Mouse (Mus musculus) gastrocnemius, postnatal 36 days (tissue): ENCODE data around the gene Nckap5. TPM values are rescaled to one million over a fixed set of nuclear protein-coding genes. Genes with fewer than 3 reads are reported as not detected.

Experiments
- DNase-seq, 2 experiments: peaks; one replicate each; pipeline ENCODE4 v3.0.0; 2022
- intact Hi-C: fragments of 180-260 bp; cut with DNase I; formaldehyde crosslinking; loops from one replicate; pipeline ENCODE4 v1.15.1; 2025
- total RNA-seq, 2 experiments: library from RNA; stranded (reverse); gene quantifications; 2 replicates each; pipeline ENCODE4 v1.2.3; 2021

Gene Nckap5
- total RNA-seq, 2 experiments from 2014 or later: 0.62 to 1.2 TPM

DNA sequence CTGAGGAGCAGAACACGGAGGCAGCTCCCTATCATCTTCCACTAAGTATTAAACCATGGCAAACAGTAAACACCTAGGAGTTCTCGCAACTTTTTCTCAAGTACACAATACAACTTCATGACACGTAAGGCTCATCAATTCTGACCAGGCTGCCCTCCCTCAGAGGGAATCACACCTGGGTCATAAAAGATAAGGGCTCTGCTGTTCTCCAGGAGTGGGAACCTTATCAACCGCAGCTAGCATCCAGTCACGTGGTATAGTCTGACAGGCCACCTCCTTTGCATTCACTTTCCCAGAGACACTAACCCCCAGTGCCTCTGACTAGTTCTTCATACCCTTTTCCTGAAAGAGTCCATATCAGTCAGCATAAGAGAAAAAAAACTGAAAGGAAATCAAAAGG, 179.8 kb downstream of the Nckap5 start:
- intact Hi-C loops: no loop called here
- DNase-seq: no peak

DNA sequence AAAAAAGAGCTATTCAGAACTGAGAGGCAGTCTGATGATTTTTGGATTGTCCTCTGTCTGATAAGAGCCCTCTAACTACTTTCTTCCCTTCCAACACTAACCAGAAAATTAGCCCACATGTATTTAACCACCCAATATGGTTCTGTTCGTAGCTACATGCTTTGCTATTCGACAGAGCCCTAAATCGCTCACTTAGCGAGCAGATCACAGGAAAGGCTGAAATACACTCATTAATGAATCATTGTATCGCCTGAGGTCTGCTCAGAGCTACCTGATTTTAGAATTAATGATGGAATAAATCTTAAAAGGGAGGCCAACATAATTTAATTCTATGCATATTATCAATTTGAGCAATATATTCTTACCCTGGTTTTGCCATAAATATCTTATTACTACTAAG, 187.8 kb downstream of the Nckap5 start:
- DNase-seq: no peak
- intact Hi-C loops: no loop called here

DNA sequence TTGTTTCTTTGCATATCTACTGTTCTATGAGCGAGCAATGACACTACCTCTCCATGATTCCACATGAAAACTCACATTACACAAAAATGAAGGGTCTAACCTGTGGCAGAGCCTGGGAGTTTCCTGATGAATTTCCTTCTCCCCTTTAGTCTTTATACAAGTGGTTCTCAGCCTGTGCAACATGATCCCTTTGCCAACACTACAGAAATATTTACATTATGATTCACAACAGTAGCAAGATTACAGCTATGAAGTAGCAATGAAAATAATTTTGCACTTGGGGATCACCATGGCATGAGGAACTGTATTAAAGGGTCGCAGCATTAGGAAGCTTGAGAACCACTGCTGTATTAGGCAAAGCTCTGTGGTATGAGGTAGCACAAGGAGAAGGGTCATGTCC, 191.1 kb downstream of the Nckap5 start:
- intact Hi-C loops: no loop called here
- no peak for DNase-seq

DNA sequence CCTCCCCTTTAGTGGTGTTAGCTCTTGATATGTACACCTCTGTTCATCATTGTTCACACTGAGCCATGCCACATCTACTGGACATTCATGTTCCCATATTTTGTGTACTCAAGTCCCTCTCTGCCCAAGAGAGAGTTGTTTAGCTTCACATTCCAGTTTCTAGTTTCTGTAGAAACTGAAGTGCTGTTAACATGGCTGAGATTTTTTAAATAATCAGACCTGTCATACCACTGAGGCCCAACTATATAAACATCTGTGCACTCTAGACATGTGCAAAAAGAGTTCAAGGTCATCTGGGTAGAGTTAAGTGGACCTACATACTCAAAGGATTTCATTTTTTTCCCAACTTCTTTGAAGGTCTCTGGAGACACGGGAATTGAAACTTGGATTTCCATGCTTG, 193.1 kb downstream of the Nckap5 start:
- intact Hi-C loops: no loop called here
- no peak for DNase-seq

DNA sequence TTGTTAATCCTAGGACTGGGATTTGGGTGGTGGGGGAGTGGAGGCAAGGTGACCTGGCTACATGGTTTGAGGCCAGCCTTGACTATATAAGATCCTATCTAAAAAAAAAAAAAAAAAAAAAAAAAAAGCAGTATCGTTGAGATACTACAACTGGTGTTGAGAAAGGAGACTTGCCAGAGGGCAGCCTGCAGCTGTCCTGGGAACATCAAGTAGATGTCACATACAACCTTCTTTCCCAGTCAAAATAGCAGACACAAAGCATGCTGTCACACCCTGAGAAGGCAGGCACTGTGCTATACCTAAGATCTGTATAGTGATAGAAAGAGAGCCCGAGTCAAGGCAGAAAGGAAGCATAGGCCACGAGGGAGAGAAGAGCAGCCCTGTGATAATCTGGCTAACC, 204.4 kb downstream of the Nckap5 start:
- DNase-seq: no peak
- intact Hi-C loops: no loop called here

DNA sequence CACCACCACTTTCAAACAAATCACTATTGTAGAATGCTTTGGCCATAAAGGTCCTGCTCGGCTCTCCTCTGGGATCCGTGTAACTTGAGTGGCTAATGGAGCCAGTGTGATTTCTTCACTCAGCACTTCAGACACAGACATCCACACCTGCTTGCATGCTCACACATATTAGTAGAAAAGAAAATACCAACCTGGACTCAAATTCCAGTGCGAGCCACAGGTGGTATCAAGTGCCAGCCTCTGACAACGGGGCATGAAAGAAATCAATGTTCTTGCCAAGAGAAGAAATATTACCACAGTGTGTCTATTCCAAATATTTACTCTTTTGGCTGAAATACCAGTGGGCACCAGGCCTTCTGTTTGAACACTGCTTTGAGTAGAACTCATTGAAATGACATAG, 208.6 kb downstream of the Nckap5 start:
- DNase-seq: no peak
- intact Hi-C loops: no loop called here

DNA sequence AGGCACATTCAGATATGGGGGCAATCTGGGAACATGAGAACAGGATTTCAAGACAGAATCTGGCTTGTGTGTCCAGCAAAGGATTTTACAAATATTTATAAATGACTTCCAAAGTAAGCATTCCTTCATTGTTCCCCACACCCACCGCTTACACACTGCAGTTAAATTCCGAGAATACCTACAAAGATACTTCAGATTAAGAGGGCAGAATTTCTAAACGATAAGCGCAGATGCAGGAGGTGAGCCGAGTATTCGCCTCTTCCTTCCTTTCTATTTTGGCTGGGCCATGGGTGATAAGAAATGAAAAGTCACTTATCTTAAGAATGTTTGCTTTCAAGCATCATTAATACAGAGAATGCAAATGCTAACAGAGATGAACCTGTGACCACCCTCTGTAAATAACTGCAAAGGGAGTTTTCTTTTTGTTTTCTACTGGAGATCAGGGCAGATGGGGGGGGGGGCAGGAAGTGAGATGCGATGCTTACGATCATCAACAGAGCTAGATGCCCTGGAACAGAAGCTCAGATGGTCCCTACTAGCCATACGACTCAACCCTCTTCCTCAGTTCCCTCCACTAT, 213.0 kb downstream of the Nckap5 start:
- intact Hi-C loops: no loop called here
- no peak for DNase-seq

DNA sequence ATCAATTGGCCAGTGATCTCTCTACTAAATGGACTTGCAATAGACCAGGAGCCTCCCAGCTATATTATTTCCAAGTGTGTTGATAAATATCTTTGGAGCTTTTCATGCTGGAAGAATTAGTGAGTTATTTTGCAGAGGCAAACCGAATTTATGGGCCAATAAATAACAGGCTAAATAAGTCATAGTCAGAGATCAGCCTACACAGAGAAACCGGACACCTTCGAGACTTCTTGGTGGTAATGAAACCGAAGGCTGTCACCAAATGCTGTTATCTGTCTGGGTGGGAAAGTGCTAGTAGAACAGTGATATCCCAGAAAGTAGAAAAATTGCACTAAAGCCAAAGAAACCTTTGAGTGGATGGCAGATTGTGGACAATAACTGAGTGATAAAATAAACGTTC, 213.6 kb downstream of the Nckap5 start:
- DNase-seq: no peak
- intact Hi-C loops: no loop called here

DNA sequence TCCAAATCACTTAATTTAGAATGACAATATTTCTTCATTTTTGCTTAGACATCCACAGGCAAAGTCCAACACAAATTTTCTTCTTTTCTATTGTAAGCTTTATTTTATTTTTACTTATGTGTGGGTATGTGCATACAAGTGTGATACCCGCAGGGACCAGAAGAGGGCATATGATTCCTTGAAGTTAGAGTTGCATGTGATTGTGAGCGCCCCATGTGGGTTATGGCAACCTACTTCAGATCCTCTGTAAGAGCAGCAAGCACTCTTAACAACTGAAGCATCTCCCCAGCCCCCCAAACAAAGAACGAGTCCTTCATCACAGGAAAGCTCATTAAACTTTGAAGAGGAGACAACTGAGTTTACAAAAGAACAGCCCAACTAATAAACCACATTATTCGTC, 217.7 kb downstream of the Nckap5 start:
- DNase-seq: no peak
- intact Hi-C loops: no loop called here

DNA sequence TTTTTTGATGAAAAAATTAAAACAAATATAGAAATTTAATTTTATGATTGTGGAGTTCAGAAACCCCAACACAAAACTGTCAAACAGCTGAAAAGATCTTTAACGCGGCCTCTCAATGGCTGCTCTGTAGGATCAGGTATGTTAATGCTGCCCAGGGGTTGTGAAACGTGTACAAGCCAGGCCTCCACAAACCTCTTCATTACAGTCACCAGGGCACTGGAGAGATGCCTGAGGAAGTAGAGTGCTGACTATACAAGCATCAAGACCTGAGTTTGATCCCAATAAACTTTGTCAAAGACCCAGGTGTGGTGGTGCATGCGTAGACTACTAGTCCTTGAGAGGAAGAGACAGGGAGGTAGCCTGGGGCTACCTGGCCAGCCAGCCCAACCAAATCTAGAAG, 222.0 kb downstream of the Nckap5 start:
- intact Hi-C loops: no loop called here
- DNase-seq: no peak

DNA sequence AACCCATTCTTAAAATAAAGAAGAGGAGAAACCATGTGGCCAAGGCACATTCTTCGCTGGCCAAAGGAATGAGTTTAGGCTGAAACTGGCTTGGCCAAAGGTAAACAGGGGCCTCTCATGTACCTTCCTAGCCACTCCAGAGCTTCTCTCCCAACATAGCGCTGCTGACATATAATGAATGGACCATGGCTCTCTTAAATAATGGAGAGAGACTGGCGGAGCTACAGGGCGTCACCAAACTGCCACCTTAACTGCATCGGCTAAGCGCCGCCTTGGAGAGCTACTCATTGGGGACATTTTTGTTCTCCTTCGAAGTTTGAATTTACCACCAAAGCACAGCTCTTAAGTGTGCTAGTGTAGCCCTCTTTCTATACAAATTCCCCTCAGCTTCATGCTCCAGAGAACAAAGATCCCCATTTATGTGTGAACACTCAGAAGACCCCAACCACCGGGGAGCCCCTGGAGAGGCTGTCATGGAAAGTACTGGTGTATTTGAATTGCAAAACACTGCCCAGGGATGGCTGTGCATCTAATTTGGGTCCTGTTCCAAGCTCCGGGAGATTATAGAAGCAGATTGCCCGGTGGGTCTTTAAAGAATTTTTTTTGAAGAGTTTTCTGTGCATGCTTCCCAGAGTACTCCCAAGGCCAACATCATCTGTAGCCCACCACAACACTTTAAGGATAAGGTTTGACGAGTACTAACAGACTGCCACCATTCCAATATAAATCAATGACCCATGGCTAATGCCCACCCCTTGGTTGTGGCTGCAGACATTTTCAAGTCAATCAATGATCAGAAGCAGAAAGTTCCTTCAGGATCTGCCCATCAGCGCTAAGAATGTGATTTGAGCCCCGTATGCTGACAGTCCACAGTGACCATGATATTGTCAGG, 224.2 kb downstream of the Nckap5 start:
- intact Hi-C loops: no loop called here

DNA sequence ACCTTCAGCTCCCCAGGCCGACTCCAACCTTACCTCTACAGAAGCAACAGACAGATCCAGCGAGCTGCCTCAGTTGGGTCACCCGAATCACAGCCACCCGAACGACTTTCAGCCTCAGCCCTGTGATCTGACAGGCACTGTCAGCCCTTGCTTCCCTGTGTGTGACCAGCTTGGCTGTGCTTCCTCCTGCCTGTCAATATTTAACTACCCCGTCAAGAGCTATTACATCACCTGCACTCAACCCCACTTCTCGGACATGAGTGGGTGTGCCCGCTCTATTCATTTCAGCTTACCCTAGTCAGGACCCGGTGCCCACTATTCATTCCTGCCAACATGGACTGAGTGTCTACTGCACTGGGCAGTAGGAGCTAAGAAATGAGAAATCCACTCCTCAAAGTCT, 226.0 kb downstream of the Nckap5 start:
- no peak for DNase-seq
- intact Hi-C loops: no loop called here

More for the DNA sequence above, 224.2 kb downstream of the Nckap5 start:
- no peak for DNase-seq

DNA sequence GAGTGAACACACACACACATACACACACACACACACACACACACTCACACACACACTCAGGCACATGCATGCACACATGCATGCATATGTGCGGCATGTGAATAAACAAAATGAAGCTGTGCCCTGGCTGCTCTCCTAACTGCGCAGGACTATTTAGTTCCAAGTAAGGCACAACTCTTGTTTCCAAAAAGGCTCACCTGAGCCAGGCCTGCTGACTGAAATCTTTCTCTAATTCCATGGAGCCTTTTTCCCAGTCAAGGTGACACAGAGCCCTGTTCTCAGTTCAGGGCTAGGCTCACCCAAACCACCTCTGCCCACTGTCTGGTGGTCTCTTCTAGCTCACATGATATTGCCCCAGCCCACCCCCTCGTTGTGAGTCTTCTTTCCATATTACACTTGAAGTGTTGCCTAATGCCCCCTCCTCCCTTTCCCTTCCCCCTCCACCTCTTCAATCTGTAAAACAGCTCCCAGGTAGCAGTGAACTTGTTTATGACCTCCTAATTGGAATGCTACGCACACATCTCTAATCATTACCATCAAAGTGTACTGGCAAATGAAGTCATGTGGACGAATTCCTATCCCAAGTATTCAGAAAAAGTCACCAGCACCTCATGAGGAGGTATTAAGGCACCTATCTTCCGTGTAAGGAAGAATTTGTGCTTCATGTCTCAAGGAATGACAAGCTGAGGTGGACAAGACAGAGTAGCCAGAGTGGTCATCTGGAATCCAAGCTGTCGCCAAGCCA, 226.7 kb downstream of the Nckap5 start:
- intact Hi-C loops: no loop called here
- DNase-seq: no peak

DNA sequence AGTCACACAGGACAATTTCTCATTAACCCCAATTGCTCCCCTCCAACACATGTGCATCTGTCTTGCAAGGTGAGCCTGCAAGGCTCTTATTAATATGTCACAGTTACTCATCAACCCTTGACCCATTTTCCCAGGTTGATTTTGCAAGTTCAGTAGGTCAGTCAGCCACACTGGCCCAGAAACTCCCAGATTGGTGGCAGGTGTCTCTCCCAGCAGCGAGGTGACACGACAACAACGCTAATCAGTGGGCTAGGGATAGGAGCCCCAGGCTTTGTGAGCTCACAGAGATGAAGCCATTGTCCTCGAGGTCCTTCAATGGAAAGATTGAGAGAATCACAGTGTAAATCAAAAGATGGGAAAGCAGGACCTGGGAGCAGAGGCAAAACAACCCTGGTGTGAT, 230.0 kb downstream of the Nckap5 start:
- DNase-seq: no peak
- intact Hi-C loops: no loop called here

DNA sequence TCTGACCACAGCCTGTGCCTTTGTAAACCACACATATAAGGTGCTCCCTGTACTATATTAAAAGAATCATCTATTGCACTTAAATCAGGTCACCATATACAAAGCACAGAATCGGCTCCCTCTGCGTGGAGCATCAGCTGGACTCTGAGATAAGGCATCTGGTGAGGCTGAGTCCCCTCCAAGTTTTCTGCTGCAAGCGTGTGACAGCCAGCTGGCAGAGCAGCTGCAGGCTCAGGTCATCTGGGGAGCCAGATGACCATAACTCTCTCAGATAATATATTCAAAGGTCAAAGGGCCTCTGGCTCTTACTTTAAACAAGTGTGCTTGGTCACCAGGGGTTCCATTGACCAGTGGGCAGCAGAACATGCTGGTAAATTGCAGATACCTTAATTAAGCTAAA, 233.2 kb downstream of the Nckap5 start:
- intact Hi-C loops: no loop called here
- DNase-seq: no peak

DNA sequence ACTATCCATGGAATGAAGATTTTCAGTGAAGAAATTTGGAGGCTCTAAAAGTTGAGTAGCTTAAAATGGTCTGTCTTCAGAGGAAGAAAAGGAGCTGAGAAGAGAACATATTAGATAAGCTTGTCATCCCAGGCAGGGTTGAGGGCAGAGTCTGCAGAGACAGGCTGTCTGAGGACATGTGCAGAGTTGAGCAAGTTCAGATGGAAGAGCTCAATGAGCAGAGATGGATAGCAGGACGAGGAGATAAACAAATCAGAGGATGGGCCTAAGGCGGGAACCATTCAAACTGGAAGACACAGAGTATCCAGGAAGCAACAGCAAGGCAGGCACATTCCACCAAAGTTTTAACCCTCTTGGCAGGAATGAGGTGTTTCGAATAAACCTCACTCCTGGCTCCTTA, 235.8 kb downstream of the Nckap5 start:
- DNase-seq: no peak
- intact Hi-C loops: no loop called here

DNA sequence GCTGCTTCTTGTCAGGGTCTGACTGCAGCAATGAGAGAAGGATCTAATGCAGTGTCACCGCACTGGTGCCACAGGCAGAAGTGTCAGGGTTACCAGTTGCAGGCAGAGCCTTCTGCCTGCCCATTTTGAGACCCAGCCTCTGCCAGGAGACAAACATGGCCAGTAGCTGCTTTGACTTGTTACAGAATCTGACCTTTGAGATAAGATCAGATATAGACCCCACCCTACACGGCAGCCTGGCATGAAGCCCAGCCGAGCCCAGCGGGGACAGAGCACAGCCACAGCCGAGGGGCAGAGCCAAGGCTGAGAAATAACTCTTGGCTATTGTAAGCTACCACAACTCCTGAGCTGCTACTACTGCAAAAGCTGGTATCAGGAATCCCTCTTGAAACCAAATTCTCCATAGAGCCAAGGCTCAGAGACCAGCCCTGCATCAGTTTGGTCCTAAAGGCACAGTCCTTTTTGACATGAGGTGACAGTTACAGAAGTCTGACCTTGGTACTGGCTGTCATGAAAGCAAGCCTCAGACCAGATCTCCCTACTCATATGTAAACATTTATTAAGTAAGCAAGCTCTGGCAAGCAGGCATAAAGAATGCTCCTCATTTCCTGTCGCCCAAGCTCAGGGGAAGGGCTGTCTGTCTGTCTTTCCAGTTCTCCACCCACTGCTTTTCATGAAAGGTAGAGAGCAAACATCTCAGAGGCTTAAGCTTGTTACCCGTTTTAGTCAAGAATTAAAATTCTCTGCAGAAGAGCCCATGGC, 237.4 kb downstream of the Nckap5 start:
- intact Hi-C loops: no loop called here
- no peak for DNase-seq

DNA sequence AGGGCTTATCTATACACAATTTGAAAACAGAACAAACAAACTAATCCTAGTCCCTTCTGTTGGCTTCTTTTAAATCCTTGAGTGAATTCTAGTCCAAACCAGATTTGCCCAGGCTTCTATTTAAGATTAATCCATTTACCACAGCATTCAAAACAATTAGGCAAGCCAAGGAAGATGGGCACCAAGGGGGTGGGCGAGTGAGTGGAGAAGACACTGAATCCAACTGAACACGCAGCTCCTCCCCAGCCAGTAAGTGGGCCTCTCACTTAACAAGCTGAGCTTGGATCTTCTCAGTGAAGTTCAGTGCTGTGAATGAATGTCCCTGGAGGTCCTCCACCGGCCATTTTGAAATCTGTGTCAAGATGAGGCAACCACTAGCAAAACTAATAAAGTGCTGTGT, 239.7 kb downstream of the Nckap5 start:
- intact Hi-C loops: no loop called here
- DNase-seq: no peak

DNA sequence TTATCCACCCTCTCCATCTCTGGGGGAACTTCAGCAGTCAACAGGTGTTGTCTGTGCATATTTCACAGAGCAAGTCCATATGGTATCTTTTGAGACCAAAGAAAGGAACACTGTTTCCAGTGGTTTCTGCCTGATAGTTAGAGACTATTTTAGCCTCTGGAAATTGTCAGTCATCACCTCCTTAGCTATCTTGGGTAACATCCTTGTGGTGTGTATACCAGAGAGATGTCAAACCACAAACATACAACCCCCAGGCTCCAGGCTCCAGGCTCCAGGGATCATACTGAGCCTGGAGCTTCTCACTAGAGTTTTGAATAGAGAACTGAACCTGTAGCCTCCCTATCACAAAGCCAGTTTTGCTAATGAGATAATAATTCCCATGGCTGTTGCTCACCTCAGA, 252.4 kb downstream of the Nckap5 start:
- DNase-seq: no peak
- intact Hi-C loops: no loop called here

DNA sequence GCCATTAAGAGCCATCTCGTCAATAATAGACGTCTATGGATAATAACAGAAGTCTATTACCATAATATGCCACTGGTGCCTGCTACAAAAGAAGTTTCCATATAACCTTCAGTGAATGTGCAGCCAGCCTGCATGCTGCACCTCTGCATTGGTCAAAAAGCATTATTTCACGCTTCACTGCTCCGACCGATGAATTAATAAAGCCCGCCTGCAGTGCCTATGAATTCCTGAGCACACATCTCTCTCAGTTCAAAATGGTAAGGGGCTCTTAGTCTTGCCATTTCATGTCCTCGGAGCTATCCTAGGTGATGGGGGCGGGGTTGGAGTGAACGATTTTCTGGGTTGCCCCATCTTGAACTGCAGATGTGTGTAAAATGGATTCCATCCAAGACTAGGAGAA, 256.3 kb downstream of the Nckap5 start:
- DNase-seq: no peak
- intact Hi-C loops: no loop called here

DNA sequence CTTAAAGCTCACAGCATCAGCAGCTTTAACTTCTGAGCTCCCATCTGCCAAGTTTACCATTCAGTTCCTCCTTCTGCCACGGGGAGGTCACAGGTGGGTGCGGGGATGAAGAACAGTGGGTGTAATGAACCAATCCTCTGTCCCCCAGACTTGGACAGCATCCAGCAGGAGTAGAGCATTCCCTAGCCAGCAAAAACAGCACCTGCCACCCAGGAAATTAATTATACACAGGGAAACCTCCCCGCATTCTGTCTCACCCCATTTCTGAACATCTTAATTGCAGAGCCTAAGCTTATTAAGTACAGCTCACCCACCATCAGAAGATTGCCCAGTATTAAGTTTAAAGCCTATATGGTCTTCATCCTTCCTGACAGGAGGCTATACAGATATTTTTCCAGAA, 256.9 kb downstream of the Nckap5 start:
- DNase-seq: no peak
- intact Hi-C loops: no loop called here
